Mouse (Mus musculus) embryonic stem cell, embryonic (primary cell): ENCODE measurements at regions not wholly inside any gene's neighbourhood (a gene's known extent, or its start where the extent isn't known, plus 50 kb on each side); places are given as distances from the start of the nearest gene placed in this dataset.
"Not testable (repeated sequence)": the region's sequence is repeated elsewhere in the genome, so short reads cannot be mapped to it uniquely, and the experiment has no call there.

ENCODE experiments used
- CTCF ChIA-PET, 4 experiments: fragments of 300-600 bp in 2 of 4; fragments of 350-600 bp in 2 of 4; sonication (Branson Sonifier 250); formaldehyde crosslinking; loops; one replicate each; lab custom pipeline; 2022; ENCODE audit warnings: inconsistent platforms in 2 of 4; lab: Charles Lee
- POLR2A ChIA-PET, 4 experiments: fragments of 300-600 bp in 2 of 4; fragments of 350-600 bp in 2 of 4; sonication (Branson Sonifier 250); formaldehyde crosslinking; loops; one replicate each; lab custom pipeline; 2022; ENCODE audit warnings: antibody characterized with exemption in 4 of 4, inconsistent platforms in 1 of 4; lab: Charles Lee

- ChIA-PET POLR2A (no interaction called here), CTCF (interaction anchor here (0.5 to 1.6 kb wide), 16 partner anchors 8 to 1786 kb away, joined by 3 to 6 read pairs (median 4); no protein-coding TSS in a partner anchor)
These were observed 59.0 kb upstream of the Kbtbd8 start for GRCm38 (mm10) chr6:95058017-95058416.

- ChIA-PET POLR2A (no interaction called here), CTCF (no interaction called here)
These were observed 60.8 kb upstream of the Kbtbd8 start for GRCm38 (mm10) chr6:95056222-95056621.

GRCm38 (mm10) chr6:95053717-95054382 lies 63.2 kb upstream of the Kbtbd8 start:
- POLR2A ChIA-PET = no interaction called here
- CTCF ChIA-PET = interaction anchor here in 2 of 4 experiments (0.6 to 0.8 kb wide), 2 partner anchors 589 to 616 kb away, joined by 4 read pairs; no protein-coding TSS in a partner anchor

- POLR2A ChIA-PET, CTCF ChIA-PET: not testable (repeated sequence)
These were observed 75.7 kb upstream of the Kbtbd8 start for GRCm38 (mm10) chr6:95041351-95041750.

- POLR2A ChIA-PET = no interaction called here
These were observed 92.8 kb upstream of the Kbtbd8 start for GRCm38 (mm10) chr6:95024239-95024638.

GRCm38 (mm10) chr6:95021724-95022123 lies 95.3 kb upstream of the Kbtbd8 start:
- CTCF ChIA-PET = no interaction called here
- POLR2A ChIA-PET = interaction anchor here in 1 of 4 experiments (0.6 kb wide), 1 partner anchor 249 kb away, joined by 5 read pairs; no protein-coding TSS in a partner anchor

More at GRCm38 (mm10) chr6:95024239-95024638, 92.8 kb upstream of the Kbtbd8 start:
- CTCF ChIA-PET = no interaction called here

GRCm38 (mm10) chr6:95017911-95018310 lies 99.1 kb upstream of the Kbtbd8 start:
- CTCF ChIA-PET = interaction anchor here in 1 of 4 experiments (1.3 kb wide), 1 partner anchor 474 kb away, joined by 4 read pairs; no protein-coding TSS in a partner anchor
- POLR2A ChIA-PET = interaction anchor here in 1 of 4 experiments (0.6 kb wide), 1 partner anchor 327 kb away, joined by 3 read pairs; no protein-coding TSS in a partner anchor

GRCm38 (mm10) chr6:95017484-95017883 lies 99.6 kb upstream of the Kbtbd8 start:
- ChIA-PET CTCF (interaction anchor here in 2 of 4 experiments (0.6 to 1.3 kb wide), 2 partner anchors 420 to 473 kb away, joined by 4 to 6 read pairs; no protein-coding TSS in a partner anchor), POLR2A (interaction anchor here in 2 of 4 experiments (0.6 to 0.7 kb wide), 3 partner anchors 48 to 1735 kb away, joined by 3 to 6 read pairs (median 6); no protein-coding TSS in a partner anchor)

- ChIA-PET POLR2A (interaction anchor here in 1 of 4 experiments (1.5 kb wide), 1 partner anchor 9 kb away, joined by 3 read pairs; no protein-coding TSS in a partner anchor), CTCF (interaction anchor here in 1 of 4 experiments (0.9 kb wide), 1 partner anchor 46 kb away, joined by 3 read pairs; no protein-coding TSS in a partner anchor)
These were observed 103.9 kb upstream of the Kbtbd8 start for GRCm38 (mm10) chr6:95013096-95013495.

GRCm38 (mm10) chr6:95006485-95006884 lies 110.6 kb upstream of the Kbtbd8 start:
- ChIA-PET CTCF (no interaction called here), POLR2A (no interaction called here)

- ChIA-PET POLR2A (interaction anchor here in 1 of 4 experiments (1.2 kb wide), 1 partner anchor 10 kb away, joined by 3 read pairs; no protein-coding TSS in a partner anchor), CTCF (interaction anchor here in 1 of 4 experiments (0.6 kb wide), 1 partner anchor 285 kb away, joined by 3 read pairs; no protein-coding TSS in a partner anchor)
These were observed 113.3 kb upstream of the Kbtbd8 start for GRCm38 (mm10) chr6:95003716-95004115.

GRCm38 (mm10) chr6:94999562-94999961 lies 117.5 kb upstream of the Kbtbd8 start:
- CTCF ChIA-PET = interaction anchor here in 2 of 4 experiments (0.6 kb wide), 2 partner anchors 58 to 249 kb away, joined by 4 to 5 read pairs; no protein-coding TSS in a partner anchor
- POLR2A ChIA-PET = interaction anchor here in 1 of 4 experiments (0.7 kb wide), 1 partner anchor 54 kb away, joined by 3 read pairs; no protein-coding TSS in a partner anchor

GRCm38 (mm10) chr6:94999002-94999401 lies 118.0 kb upstream of the Kbtbd8 start:
- ChIA-PET CTCF (interaction anchor here in 1 of 4 experiments (0.6 kb wide), 1 partner anchor 59 kb away, joined by 4 read pairs; no protein-coding TSS in a partner anchor), POLR2A (interaction anchor here in 1 of 4 experiments (0.7 kb wide), 1 partner anchor 53 kb away, joined by 3 read pairs; no protein-coding TSS in a partner anchor)

GRCm38 (mm10) chr6:94998371-94998770 lies 118.7 kb upstream of the Kbtbd8 start:
- ChIA-PET POLR2A (no interaction called here), CTCF (no interaction called here)

- ChIA-PET POLR2A (no interaction called here), CTCF (no interaction called here)
These were observed 122.7 kb upstream of the Kbtbd8 start for GRCm38 (mm10) chr6:94994376-94994775.

- CTCF ChIA-PET = interaction anchor here (0.5 to 1.1 kb wide), 7 partner anchors 205 to 523 kb away, joined by 3 to 8 read pairs (median 3); no protein-coding TSS in a partner anchor
- POLR2A ChIA-PET = no interaction called here
These were observed 129.6 kb upstream of the Kbtbd8 start for GRCm38 (mm10) chr6:94987427-94987826.

- CTCF ChIA-PET = interaction anchor here in 1 of 4 experiments (0.5 kb wide), 1 partner anchor 283 kb away, joined by 4 read pairs; no protein-coding TSS in a partner anchor
- POLR2A ChIA-PET = no interaction called here
These were observed 130.7 kb upstream of the Kbtbd8 start for GRCm38 (mm10) chr6:94986346-94986745.

GRCm38 (mm10) chr6:94984411-94984895 lies 132.6 kb upstream of the Kbtbd8 start:
- CTCF ChIA-PET = interaction anchor here in 2 of 4 experiments (0.5 to 2.3 kb wide), 3 partner anchors 134 to 441 kb away, joined by 3 to 5 read pairs (median 3); no protein-coding TSS in a partner anchor
- POLR2A ChIA-PET = interaction anchor here in 1 of 4 experiments (0.5 to 0.6 kb wide), 2 partner anchors 385 to 905 kb away, joined by 4 to 10 read pairs; no protein-coding TSS in a partner anchor

- POLR2A ChIA-PET = interaction anchor here in 1 of 4 experiments (0.5 to 1.0 kb wide), 3 partner anchors 150 to 743 kb away, joined by 3 to 5 read pairs (median 3); no protein-coding TSS in a partner anchor
- CTCF ChIA-PET = interaction anchor here in 2 of 4 experiments (0.5 to 1.0 kb wide), 4 partner anchors 288 to 425 kb away, joined by 3 read pairs; no protein-coding TSS in a partner anchor
These were observed 148.4 kb upstream of the Kbtbd8 start for GRCm38 (mm10) chr6:94968683-94969082.
